Mouse (Mus musculus): Measurements from ENCODE around the gene Ptpro.

Ptpro gene

DNA sequence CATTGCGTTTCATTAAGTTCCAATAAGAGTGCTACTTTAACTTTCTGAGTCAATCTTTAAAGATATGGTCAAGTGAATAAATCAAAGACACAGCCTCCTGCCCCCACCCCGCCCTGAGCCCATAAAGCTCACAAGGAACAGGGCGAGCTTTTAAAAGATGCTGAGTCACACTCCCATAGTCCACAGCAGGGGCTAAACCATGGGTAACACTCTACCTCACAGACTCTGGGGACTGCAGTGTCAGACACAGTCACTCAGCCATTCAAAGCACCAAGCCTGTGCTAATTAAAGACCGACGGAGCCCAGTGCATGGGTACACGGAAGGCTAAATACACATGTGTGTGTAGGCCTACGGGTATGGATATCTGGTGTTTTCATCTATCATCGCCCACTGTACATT, 251.3 kb downstream of the Ptpro start:
- no peak for DNase-seq

DNA sequence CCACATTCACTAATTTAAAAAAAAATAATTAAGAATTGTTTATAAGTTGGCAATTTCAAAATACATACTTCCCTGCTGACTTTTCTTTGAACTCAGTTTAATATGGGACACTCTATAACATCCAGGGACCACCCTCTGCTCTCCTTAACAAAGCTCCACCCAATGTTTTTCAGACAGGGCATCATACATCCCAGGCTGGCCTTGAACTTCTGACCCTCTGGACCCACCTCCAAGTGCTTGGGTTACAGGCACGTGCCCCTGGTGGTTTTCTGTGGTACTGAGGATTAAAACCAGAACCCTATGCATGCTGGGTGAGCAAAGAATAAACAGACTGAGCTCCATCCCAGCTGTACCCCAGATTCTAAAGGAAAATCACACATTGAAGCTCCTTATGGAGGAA, 251.9 kb downstream of the Ptpro start:
- DNase-seq = no peak

DNA sequence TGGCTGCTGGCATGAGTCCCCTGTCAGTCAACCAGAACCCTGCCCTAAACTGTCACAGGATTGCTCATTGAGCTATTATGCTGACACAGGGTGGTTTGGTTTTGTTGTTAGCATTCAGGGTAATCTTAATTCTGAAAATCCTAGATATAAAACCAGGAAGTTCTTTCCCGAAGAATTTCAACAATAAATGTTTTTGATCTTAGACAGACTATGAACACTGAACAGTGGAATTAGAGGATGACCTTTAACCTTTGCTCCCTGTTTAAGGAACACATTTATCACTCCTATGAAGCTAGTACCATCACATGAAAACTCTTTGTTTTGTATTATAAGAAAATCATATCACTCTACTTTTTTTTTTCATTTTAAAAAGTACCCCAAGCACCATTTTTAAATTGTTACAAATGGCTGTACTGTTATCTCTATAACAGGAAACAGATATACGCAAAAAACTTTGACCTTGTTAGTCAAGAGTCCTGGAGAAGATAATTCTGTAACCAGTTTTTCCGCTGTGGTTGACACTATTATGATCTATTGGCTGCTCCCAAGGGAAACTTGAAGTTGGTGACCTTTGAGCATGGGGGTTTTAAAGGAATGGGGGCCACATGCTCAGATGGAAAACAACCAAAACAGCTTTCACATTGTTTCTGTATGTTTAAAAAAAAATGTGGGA, 253.6 kb downstream of the Ptpro start:
- DNase-seq = no peak

DNA sequence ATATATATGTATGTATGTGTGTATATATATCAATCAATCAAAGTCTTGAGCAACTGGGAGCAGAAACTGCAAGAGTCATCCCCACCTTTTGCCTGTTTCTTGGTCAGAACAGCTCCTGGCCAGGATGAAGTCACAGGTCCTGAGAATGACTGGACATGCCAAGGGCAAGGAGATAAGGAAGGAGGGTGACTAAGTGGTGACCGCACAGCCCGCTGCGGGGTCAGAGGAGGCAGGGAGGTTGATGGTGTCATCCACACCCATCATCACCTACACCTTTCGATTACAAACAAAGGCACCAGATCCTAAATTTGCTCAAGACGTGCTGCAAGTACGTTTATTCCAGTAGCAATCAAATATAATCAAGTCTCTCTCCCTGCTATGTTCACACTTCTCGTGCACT, 254.4 kb downstream of the Ptpro start:
- DNase-seq = no peak

DNA sequence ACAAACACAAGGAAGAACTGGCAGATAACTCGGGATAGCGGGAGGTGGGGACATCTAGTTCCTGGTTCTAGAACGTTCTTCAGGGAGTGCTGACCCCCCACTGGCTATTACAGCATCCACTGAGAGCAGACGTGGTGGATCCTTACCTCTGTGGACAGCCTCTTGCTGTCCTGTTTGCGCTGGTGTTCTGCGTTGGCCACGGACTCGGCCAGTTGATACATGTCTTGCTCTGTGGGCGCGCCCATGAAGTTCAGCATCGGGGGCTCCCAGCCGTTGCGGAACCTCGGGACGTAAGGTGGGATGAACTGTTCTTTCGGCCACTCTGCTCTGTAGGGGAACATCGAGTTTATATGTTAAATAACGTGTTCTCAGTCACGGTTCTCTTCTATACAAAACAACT, 256.8 kb downstream of the Ptpro start:
- no peak for DNase-seq

DNA sequence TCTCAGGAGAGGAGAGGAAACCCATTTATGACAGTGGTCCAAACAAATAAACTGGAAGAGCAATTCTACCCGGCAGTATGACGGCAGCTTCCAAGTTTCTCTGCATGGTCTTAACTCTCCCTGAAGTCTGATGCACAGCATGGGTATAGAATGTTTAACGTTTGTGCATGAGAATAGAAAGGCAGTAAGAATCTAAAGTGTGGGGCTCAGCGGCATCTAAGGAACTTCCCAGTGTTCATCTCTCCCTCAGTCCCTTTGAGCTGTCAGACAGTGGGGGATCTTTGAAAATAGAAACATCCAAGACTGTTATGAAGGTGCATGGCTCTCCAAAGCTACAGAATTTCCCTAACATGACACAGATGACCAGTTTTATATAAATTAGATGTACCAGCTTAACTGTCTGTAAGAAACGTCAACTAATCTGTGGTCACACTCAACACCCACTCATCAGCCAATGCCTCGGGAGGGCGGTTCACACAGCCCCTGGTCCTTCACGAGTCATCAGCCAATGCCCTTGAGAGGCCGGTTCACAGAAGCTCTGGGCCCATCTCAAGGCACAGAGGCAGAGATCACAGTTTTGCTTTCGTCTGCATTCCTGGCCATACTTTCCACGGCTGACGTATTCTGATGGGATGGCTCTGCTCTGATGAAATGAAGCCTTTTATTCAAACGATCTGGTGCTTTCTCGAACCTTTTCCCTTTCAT, 257.4 kb downstream of the Ptpro start:
- DNase-seq = no peak

DNA sequence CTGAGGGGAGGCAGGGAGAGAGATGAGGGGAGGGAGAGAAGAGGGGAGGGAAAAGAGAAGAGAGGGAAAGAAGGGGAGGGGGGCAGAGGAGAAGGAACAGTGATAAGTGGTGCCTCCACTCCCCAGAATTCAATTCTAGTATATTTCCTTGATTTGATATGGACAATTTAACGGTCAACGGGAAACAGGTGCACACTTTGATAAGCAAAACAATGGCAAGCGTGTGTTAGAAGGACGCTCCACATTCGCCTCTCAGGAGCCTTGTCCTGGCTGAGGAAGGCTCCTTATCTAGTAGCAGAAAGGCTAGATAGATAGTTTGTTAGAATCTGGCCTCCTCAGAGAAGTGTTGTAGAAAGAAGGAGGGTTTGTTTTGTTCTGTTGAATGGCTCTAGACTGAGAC, 260.6 kb downstream of the Ptpro start:
- no peak for DNase-seq
